Comparison of ENCODE assay signal across 13 mouse cellular contexts in genomic region chr2:161806287-161807007, GRCm38 (mm10).
DNase-seq lines count a peak whose midpoint lies in the region; ATAC-seq and TF ChIP-seq lines count a peak whose summit lies in the region.
"Had no signal": no experiment of that assay in that cellular context is flagged by ENCODE, and none has a peak within 500 bp of the region (broad histone marks: within the 10 kb centered on the region; RNA-seq: fewer than 3 reads in every experiment).

No protein-coding gene starts in this region.

- H3K9ac ChIP-seq in neural tube, embryonic 12.5 days: no peak overlapping the region

- TF ChIP-seq CTCF in lung, adult 2 months (IDR thresholded peaks at IDR 0.05; ENCODE audit: insufficient read depth, low read length): no peak

- ATAC-seq in neural tube, embryonic 12.5 days (ENCODE audit: low FRiP score, low read depth): peak; percentile 66

- H3K36me3 ChIP-seq in neural tube, embryonic 12.5 days: no peaks in the 10 kb centered on the region
- H3K36me3 ChIP-seq: embryonic facial prominence, embryonic 10.5 days had no signal

- peak; percentile 7 for DNase-seq in cerebellum, adult 9-11 months
- no peak for DNase-seq in cerebellum, adult 11-12 months
- peak; percentile 6 for DNase-seq in kidney, postnatal 10 days
- no peak for DNase-seq in kidney, adult 18-20 months
- DNase-seq in ovary, postnatal 14 days (ENCODE audit: low spot score): peak; percentile 2
- no peak for DNase-seq in ovary, postnatal 10 days (ENCODE audit: low spot score)
- no peak for DNase-seq in lung, adult 2 months
- DNase-seq: adrenal gland, adult 8-10 months; heart, adult 2 months; kidney, postnatal 36 days; thymus, adult 18-20 months had no signal

- no peak overlapping the region for H3K27ac ChIP-seq in neural tube, embryonic 12.5 days
- H3K27ac ChIP-seq: embryonic facial prominence, embryonic 10.5 days; heart, adult 2 months had no signal

- WGBS in neural tube, embryonic 12.5 days: 22% methylated on average over 8 of the region's 8 CpGs
- 54% methylated on average over 8 of the region's 8 CpGs for WGBS in lung, adult 2 months

- no peaks in the 10 kb centered on the region for H3K27me3 ChIP-seq in neural tube, embryonic 12.5 days (replicated peaks)

- H3K4me2 ChIP-seq in neural tube, embryonic 12.5 days (replicated peaks): no peak overlapping the region

- no peaks in the 10 kb centered on the region for H3K9me3 ChIP-seq in neural tube, embryonic 12.5 days
- H3K9me3 ChIP-seq: embryonic facial prominence, embryonic 10.5 days had no signal

- peaks cover 12% of the 10 kb centered on the region for H3K4me1 ChIP-seq in neural tube, embryonic 12.5 days
- H3K4me1 ChIP-seq in lung, adult 2 months (ENCODE audit: control insufficient read depth, insufficient read depth, low read length): no peaks in the 10 kb centered on the region
- H3K4me1 ChIP-seq: embryonic facial prominence, embryonic 10.5 days had no signal

- no peak overlapping the region for H3K4me3 ChIP-seq in neural tube, embryonic 12.5 days
- no peak overlapping the region for H3K4me3 ChIP-seq in lung, adult 2 months (replicated peaks; ENCODE audit: extremely low read depth, low read depth, low read length)
- H3K4me3 ChIP-seq: embryonic facial prominence, embryonic 10.5 days; heart, adult 2 months had no signal

- TF ChIP-seq POLR2A in lung, adult 2 months (IDR thresholded peaks at IDR 0.05; ENCODE audit: borderline replicate concordance, extremely low read depth, low read depth, low read length): no peak

Comparison
In these comparisons a context has a peak if more than half of its experiments do, and no peak if none do; other contexts are left out.
1. DNase-seq: peak in cerebellum, adult 9-11 months (single experiment), kidney, postnatal 10 days (single experiment) and ovary, postnatal 14 days (single experiment); none in cerebellum, adult 11-12 months (single experiment), kidney, adult 18-20 months (single experiment), ovary, postnatal 10 days (single experiment) and lung, adult 2 months (single experiment).